Mouse (Mus musculus) kidney, postnatal 4 days (tissue): ENCODE measurements around the gene Acmsd.

ENCODE experiments used
- DNase-seq, 2 experiments: peaks; one replicate each; pipeline ENCODE4 v3.0.0; 2021; ENCODE audit warnings: mixed read lengths in 2 of 2

Gene Acmsd

GRCm38 (mm10) chr1:127776246-127776645, 47.0 kb downstream of the Acmsd start:
- DNase-seq = no peak

- no peak for DNase-seq
These were observed 49.4 kb downstream of the Acmsd start for GRCm38 (mm10) chr1:127778611-127779010.

DNA sequence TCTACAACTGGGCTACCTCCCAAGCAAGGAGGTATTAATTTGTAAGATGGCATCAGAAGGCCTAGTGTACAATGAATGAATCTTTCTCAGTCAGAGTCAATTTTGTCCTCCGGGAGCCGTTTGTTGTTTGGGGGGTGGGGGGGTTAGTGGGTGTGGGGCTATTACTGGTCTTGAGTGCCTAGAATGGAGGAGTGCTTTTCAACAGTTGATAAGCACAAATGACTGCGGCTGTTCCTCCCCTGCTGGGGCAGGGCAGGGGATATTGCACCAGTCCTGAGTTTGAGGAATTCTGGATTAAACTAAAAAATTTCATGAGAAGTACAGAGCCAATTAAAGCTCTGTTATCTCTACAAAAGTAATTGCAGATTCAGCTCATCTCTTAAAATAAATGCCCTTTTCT, 50.9 kb downstream of the Acmsd start:
- no peak for DNase-seq

DNA sequence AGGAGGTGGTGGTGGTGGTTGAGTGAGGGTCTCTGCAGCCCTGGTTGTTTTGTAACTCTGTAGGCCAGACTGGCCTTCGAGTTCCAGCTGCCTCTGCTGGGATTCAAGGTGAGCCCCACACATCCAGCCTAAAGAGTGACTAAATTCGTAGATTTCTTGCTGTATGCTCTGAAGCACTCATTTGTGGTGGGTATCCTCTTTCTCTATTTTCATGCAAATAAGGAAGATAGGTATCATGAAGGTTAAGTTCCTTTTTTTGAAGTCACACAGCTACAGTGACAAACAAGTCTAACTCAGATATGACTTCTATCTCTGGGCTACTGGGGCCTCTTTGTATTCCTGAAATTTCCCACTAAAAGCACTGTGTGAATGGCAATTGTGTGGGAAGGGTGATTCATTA, 51.6 kb downstream of the Acmsd start:
- DNase-seq = no peak

DNA sequence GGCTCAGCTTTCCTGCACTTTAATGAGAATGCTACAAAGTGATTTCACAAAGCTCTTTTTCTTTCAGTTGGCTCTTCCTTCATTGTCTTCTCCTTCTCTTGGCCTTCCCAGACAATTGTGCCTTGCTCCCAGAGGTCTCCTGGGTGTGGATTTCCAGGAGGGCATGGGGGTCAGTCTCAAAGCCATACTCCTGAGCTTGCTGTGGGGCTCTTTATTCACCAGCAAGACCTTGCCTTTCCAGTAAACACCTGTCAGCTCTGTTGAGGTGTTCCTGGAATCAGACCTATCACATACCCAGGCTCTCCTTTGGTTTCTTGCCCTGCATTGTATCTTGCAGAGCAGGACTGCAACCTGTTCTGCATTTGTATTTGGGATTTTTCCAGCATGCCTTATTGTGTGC, 54.6 kb downstream of the Acmsd start:
- DNase-seq = no peak

GRCm38 (mm10) chr1:127785882-127786281, 56.7 kb downstream of the Acmsd start:
- DNase-seq = no peak

DNA sequence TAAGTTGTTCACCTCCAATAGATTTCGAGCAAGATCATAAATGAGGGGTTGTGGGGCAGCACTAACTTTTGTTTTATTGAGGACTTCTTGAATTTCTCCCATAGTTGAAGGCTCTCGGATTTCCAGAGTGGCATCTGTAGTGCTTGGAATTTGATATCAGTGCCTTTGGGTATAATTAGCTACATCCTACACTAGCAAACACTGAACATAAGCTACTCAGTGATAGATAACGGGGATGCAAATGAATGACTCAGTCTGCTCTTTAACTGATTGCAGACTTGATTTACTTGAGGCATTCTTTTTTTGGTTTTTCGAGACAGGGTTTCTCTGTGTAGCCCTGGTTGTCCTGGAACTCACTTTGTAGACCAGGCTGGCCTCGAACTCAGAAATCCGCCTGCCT, 59.7 kb downstream of the Acmsd start:
- no peak for DNase-seq

GRCm38 (mm10) chr1:127793459-127793858, 64.2 kb downstream of the Acmsd start:
- DNase-seq = no peak

DNA sequence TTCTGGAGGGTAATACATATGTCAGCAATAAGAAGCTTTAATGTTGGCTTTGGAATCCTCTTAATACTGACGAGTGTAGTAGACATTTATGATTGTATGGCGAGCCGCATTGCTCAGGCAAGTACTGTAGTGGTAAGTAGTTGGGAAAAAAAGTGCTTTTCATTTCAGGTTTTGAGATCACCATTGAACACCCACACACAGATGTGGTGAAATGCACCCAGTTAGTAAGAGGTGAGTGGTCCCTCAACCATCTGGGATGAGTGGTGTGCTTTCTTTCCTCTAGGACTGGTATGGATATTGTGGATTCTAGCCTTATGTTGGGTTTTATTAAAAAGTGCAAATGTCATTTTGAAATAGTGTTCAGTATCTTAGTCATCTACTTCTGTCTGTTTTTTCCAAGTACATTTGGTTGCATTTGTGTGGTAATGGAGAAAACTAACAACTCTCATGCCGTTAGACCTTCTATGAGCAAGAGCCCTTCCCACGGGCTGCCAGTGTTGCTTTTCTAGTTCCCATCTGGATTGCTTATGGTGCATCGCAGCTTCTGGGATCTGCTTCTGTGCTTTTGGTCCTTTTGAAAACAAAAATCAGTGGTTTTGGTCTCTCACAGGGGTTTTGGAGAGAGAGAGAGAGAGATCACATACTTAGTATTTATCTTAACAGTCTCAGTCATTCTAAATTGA, 66.0 kb downstream of the Acmsd start:
- DNase-seq = no peak

DNA sequence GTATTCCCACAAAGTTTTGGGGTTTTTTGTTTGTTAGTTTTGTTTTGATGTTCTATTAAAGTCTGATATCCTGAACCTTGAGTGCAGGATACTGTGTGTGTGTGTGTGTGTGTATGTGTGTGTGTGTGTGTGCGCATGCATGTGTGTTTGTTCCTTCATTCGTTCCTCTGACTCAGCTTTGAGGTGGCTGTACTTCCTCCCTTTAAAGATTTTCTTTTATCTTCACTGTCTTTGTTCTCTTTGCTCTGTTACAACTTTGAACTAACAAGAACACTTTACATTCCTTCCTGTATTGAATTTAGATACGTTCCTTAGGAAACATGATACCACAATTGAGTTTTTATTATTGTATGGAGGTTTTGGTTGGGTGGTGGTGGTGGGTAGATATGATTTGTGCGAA, 67.1 kb downstream of the Acmsd start:
- DNase-seq = no peak

- DNase-seq = no peak
These were observed 67.5 kb downstream of the Acmsd start for GRCm38 (mm10) chr1:127796752-127797151.

- no peak for DNase-seq
These were observed 73.7 kb downstream of the Acmsd start for GRCm38 (mm10) chr1:127802916-127803315.

GRCm38 (mm10) chr1:127808671-127809070, 79.5 kb downstream of the Acmsd start:
- DNase-seq = no peak

DNA sequence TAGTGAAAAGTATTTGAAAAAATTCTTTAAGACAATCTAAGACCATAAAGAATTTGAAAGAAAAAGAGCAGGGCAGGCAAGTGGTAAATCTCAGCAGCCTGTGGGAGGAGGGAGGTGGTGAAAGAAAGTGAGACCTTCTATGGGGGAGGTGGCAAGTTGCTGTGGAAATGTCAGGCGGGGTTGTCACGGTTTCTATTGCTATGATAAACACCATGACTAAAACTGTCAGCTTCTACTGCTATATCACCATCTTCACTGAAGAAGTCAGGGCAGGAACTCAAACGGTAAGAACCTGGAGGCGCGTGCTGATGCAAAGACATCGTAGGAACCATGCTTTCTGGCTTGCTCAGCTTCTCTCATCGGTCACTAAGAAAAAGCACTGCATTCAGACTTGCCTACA, 83.7 kb downstream of the Acmsd start:
- no peak for DNase-seq

GRCm38 (mm10) chr1:127816381-127816780, 87.2 kb downstream of the Acmsd start:
- no peak for DNase-seq
